Mouse (Mus musculus): ENCODE results near the gene Slc15a2. TPM values are rescaled to one million over a fixed set of nuclear protein-coding genes. Genes with fewer than 3 reads are reported as not detected.

Gene Slc15a2
- total RNA-seq, 2 experiments from 2014 or later = 40.5 to 41.9 TPM

DNA sequence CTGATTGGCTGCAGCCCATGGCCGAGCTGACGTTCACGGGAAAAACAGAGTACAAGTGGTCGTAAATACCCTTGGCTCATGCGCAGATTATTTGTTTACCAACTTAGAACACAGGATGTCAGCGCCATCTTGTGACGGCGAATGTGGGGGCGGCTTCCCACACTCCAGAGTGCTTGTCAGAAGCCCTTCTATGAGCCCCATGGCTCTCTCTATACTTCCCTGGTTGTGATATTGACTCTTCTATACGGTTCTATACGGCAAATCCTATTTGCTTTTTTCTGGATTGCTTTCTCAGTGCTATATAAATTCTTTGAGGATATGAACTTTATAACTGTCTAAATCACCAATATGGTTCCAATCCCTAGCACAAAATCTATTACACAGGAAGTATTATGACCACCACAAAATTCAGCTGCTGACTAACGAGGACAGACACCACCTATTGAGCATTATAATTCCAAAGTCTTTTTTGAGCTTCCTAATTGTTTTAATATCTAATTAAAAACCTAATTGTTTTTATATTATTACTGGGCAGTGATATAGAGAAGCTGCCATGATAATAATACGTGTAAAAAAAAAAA is 14.5 kb downstream of the Slc15a2 start:
- DNase-seq (ENCODE audit: low spot score in 2 of 2) = no peak

DNA sequence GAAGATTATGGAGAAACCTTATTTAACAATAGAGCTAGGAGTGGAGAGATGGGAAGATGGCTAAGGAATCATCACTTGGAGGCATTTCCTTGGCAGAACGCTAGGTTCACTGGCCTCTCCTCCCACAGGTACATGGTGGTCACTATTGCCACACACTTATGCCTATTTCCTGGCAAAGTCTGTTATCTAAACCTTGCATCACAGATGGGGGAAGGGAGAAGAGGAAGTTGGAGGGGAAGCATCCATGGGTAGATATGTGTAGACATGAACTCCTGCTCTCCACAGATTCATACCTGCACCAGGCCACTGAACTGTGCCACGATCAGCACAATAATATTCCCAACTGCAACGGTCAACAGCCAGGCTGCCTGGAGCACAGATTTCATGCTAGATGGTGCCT is 32.8 kb downstream of the Slc15a2 start:
- no peak for DNase-seq (ENCODE audit: low spot score in 2 of 2)

DNA sequence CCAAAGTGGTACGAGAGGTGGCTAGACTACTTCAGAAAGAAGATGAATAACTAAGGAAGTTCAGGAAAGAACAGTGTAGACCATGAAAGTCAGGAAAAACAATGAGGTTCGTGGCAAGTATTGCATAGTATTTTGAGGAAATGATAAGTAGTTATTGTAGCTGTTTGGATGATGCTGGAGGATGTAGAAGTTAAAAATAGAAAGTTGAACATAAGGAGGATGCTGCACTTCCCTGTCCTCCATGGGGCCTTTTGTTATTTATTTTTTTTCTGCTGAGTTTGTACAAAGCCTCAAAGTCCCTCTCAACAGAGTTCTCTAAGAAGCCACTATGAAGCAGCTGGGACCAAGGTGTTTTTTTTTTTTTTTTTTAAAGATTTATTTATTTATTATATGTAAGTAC is 37.0 kb downstream of the Slc15a2 start:
- no peak for DNase-seq (ENCODE audit: low spot score in 2 of 2)

DNA sequence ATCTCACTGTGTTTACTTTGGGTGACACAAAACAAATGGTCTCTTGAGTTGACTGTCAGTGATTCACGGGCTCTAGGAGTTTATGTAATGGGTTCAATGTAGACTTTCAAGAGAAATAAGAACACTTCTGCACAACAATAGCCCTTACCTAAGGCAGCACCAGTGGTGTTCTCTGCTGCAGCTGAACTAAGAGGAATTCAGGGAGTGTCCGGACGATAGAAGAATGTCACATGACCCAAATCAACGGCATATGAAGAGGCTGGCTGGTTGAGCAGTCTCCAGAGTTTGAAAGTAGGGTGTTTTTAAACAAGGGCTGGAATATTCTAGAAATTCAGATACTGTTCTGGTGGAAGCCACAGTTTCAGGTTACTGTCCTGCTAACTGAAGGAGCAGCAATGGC is 37.7 kb downstream of the Slc15a2 start:
- no peak for DNase-seq (ENCODE audit: low spot score in 2 of 2)

DNA sequence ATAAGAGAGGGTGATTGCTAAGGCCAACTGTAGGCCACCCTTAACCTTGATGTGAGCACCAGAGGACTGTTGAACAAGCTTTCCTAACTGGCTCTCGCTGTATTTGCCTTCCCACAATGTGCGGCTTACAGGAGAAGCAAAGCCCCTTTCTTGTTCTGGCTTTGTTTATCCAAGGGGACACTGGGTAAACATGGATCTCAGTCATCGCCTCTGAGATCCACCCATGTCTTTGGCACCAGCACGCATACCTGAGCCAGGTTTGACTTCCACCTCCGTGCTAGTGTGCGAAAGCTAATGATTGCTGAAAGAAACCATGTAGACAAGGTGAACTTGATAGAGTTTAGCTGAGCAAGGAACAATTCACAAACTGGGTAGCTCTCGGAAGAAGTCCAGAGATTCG is 41.2 kb downstream of the Slc15a2 start:
- DNase-seq (ENCODE audit: low spot score in 2 of 2) = no peak

DNA sequence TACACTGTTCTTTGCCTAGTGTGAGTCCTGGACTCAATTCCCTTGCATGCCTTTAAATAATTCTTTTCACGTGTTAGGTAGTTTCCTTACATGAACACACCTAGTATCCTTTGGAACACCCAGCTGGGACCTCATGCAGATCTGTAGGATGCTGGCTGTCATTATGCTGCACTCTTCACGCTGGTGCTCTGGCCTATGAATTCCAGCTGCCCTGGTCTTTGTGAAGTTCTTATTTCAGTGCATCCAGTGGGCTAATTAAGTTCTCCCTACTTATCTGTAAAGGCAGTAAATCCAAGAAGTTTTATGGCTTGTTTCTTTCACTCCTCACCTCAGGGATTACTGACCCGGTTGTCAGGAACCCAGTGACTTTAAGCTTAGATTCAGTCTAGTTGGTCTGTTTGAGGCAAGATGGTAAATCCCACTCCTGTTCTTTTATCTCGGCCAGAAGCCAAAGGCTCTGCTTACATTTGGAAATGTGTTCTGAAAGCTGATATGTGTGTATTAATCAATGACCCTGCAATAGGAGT is 45.3 kb downstream of the Slc15a2 start:
- no peak for DNase-seq (ENCODE audit: low spot score in 2 of 2)

DNA sequence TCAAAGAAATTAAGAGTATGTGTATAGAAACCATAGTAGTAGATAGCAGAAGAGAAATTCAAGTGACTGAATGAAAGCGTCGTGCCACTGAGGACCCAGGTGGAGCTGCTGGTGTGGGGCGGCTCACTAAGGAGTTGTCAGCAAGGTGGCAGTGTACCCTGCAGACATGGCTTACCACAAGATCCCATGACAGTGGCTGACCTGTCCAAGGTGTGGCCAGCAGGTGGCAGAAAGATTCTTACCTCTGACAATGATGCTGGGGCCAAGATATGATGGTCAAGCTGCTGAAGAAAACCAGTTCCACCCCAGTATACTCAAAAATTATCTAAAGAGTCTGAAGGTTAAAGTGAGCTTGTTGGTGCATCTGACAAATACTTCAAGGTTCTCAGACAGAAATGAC is 49.3 kb downstream of the Slc15a2 start:
- no peak for DNase-seq (ENCODE audit: low spot score in 2 of 2)

DNA sequence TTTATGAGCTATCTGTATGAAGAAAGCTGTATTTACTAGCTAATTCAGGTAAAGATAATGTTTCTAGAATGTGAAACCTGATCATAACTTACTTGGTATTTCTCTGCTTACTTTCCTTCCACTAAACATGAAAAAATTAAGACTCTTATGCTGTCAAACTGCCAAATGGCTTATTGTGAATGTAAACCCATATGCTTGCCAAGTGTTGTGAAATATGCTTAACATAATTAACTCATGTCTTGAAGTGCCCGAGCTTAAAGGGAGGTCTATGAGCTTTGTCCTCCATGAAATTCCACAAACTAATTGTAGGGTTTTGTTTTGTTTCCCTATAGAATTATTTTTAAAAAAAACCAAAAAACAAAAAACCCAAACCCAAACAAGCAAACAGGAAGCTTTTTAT is 50.9 kb downstream of the Slc15a2 start:
- DNase-seq (ENCODE audit: low spot score in 2 of 2) = no peak

DNA sequence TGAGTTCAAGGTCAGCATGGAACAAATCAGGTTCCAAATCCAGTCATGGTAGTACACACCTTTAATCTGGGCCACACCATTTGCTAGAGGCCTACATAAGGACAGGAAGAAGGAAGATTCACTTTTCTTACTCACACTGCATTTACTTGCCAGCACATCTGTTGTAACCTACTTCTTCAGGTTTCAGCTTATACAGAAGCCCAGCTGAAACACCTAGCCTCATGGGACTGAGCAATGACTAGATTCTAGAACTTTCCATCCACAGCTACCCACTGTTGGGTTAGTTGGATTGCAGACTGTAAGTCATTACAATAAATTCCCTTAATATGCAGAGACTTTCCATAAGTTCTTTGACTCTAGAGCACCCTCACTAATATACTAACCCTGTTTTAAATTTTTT is 52.2 kb downstream of the Slc15a2 start:
- no peak for DNase-seq (ENCODE audit: low spot score in 2 of 2)

DNA sequence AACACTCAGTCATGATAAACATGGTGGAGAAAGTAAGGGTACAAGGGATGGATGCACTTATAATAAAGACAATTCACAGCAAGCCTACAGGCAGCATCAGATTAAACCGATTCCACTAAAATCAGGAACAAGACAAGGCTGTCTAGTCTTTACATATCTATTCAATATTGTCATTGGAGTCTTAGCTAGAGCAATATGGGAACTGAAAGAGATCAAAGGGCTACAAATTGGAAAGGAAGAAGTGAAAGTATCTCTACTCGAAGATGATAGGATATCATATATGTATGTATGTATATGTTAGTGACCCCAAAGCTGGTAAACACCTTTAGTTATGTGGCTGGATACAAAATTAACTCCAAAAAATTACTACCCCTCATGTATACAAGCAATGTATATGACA is 55.8 kb downstream of the Slc15a2 start:
- DNase-seq (ENCODE audit: low spot score in 2 of 2) = no peak

DNA sequence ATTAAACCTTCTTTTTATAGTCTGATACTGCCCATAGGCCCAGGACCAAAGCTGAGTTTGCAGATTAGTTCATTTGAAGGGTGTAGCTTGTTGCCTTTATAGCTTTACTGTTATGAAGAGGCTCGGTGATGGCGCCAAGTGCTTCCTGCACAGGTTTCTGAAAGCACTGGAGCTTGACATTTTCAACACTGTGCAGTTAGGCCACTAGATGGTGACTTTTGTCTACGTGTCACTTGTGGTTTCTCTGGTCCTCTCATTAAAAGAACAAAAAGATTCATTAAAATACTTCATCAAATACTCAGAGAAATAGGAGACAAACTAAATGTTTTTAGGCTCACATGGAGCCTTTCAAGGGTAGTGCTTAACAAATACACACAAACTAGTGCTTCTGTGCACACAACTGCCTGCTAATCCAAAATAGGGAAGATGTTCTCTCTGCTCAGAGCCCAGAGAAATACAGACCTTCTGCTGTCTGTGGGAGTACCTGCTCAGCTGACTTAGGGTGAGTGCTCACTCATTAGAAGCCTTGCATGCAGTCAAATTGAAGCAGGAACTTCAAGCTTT is 60.8 kb downstream of the Slc15a2 start:
- DNase-seq (ENCODE audit: low spot score in 2 of 2) = peak in 1 of 2 experiments; percentile 59

DNA sequence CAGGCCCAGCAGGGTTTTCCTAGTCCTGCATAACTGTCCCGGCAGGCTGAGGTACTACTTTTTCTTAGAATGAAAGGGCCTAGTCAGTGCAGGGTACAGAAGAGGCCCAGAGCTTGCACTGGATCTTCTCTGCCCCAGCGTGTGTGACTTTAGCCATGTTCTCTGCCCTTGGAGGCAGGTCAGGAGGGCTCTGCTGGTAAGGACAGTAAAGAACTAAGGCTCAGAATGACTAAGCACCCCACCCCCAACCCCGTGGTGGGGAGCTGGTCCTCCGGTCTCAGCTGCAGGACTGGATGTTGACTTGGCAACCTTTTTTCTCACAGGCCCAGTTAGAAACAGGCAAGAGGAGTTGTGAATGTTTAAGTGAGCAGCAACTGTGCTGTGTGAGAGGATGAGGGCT is 62.0 kb downstream of the Slc15a2 start:
- no peak for DNase-seq (ENCODE audit: low spot score in 2 of 2)

DNA sequence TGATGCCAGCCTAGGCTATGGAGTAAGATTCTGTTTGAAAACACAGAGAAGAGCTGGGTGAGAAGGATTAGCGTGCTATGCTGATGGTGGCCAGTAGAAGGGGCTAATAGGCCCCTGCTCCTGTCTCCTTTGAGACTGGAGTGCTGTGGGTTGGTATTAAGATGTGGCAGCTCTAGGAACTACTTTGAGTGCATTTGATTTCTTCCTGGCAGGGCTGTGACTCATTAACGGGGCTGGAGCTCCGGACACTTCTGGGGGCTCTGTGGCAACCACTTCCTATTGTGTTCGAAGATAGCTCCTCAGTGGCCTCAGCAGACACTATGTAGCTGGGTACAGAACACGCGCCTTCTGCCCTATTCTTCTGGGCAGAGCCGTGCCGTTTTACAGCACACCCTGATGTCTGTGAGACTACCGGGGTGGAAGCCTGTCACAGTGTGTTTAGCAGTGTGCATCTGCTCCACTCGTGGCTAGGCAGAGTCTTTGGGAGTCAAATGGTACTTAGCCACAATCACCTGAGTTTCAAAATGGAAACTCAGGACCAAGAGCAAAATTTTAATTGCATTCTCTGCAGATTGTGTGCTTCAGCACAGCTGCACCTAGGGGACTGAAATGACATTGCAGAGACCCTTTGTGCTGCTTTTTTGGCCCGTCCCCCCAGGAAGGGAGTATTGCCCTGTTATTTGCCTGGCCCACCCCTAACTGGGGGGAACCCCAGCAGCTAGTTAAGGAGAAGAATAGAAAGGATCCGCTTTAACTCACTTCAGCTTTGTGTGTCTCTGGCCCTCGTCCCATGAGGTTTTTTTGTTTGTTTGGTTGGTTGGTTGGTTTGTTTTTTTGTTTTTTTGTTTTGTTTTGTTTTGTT is 64.3 kb downstream of the Slc15a2 start:
- DNase-seq (ENCODE audit: low spot score in 2 of 2) = peak in 1 of 2 experiments; percentile 9

DNA sequence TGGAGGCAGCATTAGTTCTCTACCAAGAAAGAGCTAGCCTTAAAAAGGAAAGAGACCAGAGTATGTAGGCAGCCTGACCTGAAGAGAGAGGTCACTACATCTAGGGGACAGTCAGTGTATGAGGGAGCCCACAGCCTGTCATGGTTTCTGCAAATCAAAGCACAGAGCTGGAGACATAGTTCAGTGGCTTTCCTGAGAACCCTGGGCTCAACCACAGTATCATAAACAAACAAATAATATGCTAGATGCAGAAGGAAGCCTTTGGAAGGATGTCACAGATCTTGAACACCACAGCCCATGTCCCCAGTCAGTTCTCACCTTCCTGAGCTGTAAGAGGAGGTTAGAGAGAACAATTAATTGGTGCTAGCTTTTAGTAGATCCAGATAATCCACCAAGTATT is 66.1 kb downstream of the Slc15a2 start:
- no peak for DNase-seq (ENCODE audit: low spot score in 2 of 2)

DNA sequence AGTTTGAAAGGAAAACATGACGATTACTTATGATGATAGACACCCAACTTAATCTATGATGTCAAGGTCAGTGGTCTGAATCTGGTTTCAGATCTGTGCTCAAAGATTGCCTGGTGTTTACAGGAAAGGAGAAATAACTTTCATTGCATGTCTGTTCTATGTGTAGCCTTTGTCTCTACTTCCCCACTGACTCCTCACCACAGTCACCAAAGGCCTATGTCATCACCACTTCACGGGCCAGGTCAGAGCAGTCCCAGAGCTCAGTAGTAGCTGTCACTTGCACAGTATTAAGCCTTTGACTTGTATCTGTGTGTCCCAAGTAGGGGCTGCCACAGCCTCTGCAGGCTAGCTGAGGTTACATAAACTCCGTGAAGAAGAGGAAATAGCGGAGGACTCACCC is 67.3 kb downstream of the Slc15a2 start:
- DNase-seq (ENCODE audit: low spot score in 2 of 2) = no peak

DNA sequence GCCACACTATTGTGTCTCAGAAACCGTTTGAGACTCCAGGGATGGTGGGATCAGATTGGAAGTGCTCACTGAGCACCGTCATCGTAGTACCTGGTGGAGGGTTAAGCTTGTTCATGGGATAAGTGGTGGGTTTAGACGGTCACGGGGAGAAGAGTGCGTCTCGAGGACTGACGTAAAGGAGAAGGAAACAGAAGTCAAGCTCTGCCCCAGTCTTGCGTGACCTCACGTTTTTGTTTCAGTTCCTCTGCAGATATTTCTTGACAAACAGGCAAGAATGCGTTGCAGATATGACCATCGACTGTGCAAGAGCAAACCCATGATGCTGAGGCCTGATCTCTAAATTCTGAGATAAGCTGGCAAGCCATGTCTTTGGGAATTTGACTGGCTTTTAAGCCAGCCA is 73.0 kb downstream of the Slc15a2 start:
- DNase-seq (ENCODE audit: low spot score in 2 of 2) = no peak

DNA sequence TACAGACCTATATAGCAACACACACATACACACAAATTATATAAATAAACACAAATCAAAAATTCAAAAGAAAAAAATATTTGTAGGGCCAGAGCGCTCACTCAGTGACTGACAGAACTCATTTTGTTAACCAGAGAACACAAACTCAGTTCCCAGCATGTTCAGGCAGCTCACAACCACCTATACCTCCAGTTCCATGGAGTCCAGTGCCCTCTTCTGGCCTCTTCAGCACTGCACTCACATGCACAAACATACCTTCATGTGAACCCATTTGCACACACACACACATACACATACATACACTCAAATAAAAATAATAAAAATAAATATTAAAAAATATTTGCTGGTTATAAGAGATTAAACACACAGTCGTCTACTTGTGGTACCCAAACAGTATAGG is 74.0 kb downstream of the Slc15a2 start:
- no peak for DNase-seq (ENCODE audit: low spot score in 2 of 2)

DNA sequence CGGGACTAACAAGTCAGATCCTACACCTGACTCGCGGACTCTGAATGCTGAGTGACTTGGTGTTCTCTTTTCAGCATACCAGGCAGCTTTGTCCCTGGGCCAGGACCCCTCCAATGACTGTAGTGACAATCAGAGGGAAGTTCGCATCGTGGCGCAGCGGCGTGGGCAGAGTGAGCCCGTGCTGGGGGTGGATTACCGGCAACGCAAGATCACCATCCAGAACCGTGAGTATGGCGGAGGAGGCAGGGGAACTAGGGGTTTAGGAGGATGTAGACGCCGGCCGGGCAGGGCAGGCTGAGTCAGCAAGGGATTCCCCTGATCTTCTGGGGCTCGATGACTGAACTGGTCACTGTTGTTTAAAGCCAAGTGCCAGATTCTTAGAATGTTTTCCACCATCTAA is 75.4 kb downstream of the Slc15a2 start:
- no peak for DNase-seq (ENCODE audit: low spot score in 2 of 2)

DNA sequence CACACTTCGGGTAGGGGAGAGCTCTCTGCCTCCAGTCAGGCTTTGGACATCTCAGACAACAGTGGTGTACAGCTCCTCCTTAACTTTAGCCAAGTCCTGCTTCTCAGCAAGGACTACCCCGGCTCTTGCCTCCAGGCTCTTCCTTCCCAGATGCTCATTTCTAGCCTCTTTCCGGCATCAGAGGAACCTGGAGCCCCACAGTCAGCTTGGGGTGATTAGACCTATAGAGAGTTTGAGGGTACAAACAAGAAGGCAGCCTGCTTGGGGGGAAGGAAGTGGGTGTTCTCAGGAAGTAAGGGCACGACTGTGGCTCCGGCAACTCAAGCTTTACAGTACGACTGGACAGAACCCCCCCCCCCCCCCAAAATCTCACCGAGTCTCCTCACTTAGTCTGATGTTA is 76.0 kb downstream of the Slc15a2 start:
- no peak for DNase-seq (ENCODE audit: low spot score in 2 of 2)

DNA sequence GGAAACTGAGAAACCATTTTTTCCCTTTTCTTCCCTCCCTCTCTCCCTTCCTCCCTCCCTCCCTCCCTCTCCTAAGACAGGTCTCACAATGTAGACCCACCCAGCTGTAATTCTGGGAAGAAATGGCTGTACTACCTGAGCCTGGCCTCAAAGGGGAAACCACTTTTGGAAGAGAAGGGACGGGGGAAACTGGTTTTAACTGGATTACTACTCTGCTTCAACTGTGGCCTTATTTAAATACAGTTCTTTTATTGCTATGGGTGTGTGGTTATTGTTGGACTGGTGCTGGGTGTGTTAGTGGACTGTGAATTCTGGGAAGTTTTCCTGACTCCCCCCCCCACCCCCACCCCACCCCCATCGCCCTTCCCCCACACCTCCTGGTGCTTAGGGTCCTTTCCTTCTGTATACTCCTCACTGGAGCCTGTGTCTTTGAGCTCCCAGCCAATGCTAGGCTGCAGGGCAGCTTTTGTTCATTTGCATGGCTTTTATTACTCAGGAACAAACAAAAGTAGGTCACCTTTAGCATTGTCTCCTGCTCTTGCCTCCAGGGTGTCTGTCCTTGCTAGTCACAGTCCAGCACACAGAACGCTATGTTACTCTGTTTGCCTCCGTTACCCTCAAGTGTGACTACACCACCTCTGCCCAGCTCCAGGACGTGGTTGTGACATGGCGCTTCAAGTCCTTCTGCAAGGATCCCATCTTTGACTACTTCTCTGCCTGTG is 76.9 kb downstream of the Slc15a2 start:
- no peak for DNase-seq (ENCODE audit: low spot score in 2 of 2)

DNA sequence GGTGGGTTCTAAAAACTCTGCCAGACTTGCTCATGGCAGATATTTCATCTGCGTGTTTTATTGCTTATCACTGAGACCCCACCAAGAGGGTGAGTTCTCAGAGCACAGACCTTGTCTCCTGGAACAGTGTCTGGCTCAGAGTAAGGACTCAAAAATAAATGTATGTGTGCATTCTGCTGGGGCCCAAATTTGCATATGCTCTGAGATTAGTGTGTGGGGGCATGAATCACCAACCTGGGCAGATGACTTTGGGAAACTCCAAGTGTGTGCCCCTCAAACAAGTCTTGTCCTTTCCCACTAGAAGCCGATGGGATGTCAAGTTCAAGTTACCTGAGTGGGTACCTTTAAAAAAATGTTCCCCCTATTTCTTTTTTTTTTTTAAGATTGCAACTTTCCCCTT is 84.3 kb downstream of the Slc15a2 start:
- DNase-seq (ENCODE audit: low spot score in 2 of 2) = no peak

Data from layer of hippocampus, adult 18-20 months (tissue).